Mouse (Mus musculus) bone marrow macrophage, adult 2 months (primary cell): ENCODE data around the gene Trim41.

Experiments used
- CTCF ChIP-seq: IDR thresholded peaks from 2 replicates; pipeline ENCODE4 v1.5.1; 2012; ENCODE audit warnings: low read depth, mild to moderate bottlenecking, low read length, moderate library complexity
- POLR2A ChIP-seq: IDR thresholded peaks from 2 replicates; pipeline ENCODE4 v1.6.1; 2012; ENCODE audit warnings: mild to moderate bottlenecking, low read depth, low read length, borderline replicate concordance

GRCm38 (mm10) chr11:48837310-48838180, 20.4 kb upstream of the Trim41 start:
- no peak for TF ChIP-seq CTCF
- no peak for TF ChIP-seq POLR2A
